Mouse (Mus musculus) MEL (cell line): ENCODE measurements around the gene Thrsp.

Source experiments
- BHLHE40 ChIP-seq: IDR thresholded peaks from 2 replicates; pipeline ENCODE4 v1.6.1; 2012; ENCODE audit warnings: low read depth, mild to moderate bottlenecking, inconsistent platforms, low read length, improper control_type of control experiment, borderline replicate concordance
- CHD1 ChIP-seq: IDR thresholded peaks from 2 replicates; pipeline ENCODE4 v1.6.1; 2012; ENCODE audit warnings: low read depth, mild to moderate bottlenecking, inconsistent platforms, low read length, improper control_type of control experiment
- CTCF ChIP-seq, 3 experiments: IDR thresholded peaks in 2 of 3; conservative IDR thresholded peaks in 1 of 3; 2 replicates each; pipeline ENCODE4 v1.5.1; 2011 to 2012; ENCODE audit warnings: low read length in 3 of 3, low read depth in 2 of 3, mild to moderate bottlenecking in 2 of 3, improper control_type of control experiment in 1 of 3, inconsistent platforms in 1 of 3, mixed read lengths in 1 of 3, moderate library complexity in 1 of 3; ENCODE audit not compliant: control insufficient read depth in 1 of 3, insufficient read depth in 1 of 3, poor library complexity in 1 of 3, severe bottlenecking in 1 of 3
- E2F4 ChIP-seq: IDR thresholded peaks from 2 replicates; pipeline ENCODE4 v1.6.1; 2011; ENCODE audit warnings: low read depth, low read length, improper control_type of control experiment, borderline replicate concordance
- EP300 ChIP-seq, 2 experiments: IDR thresholded peaks; 2 replicates each; pipeline ENCODE4 v1.6.1; 2011; ENCODE audit warnings: improper control_type of control experiment in 2 of 2, low read length in 2 of 2, low read depth in 1 of 2, mild to moderate bottlenecking in 1 of 2
- GABPA ChIP-seq: IDR thresholded peaks from 2 replicates; pipeline ENCODE4 v1.6.1; 2012; ENCODE audit warnings: low read depth, mild to moderate bottlenecking, inconsistent platforms, low read length, improper control_type of control experiment, moderate library complexity
- GATA1 ChIP-seq: IDR thresholded peaks from 2 replicates; pipeline ENCODE4 v1.6.1; 2011; ENCODE audit warnings: low read depth, low read length, improper control_type of control experiment
- HCFC1 ChIP-seq: IDR thresholded peaks from 2 replicates; pipeline ENCODE4 v1.6.1; 2012; ENCODE audit warnings: low read depth, mild to moderate bottlenecking, inconsistent platforms, low read length, improper control_type of control experiment, moderate library complexity
- JUND ChIP-seq: IDR thresholded peaks from 2 replicates; pipeline ENCODE4 v1.6.1; 2011; ENCODE audit warnings: low read depth, mild to moderate bottlenecking, improper control_type of control experiment, low read length
- TAL1 ChIP-seq: IDR thresholded peaks from 2 replicates; pipeline ENCODE4 v1.6.1; 2012; ENCODE audit warnings: mild to moderate bottlenecking, inconsistent platforms, low read length, moderate library complexity, mixed read lengths
- USF1 ChIP-seq: IDR thresholded peaks from 2 replicates; pipeline ENCODE4 v1.6.1; 2014; ENCODE audit warnings: low read depth, mild to moderate bottlenecking, inconsistent platforms, low read length, improper control_type of control experiment, moderate library complexity
- USF2 ChIP-seq, 2 experiments: IDR thresholded peaks; 2 replicates each; pipeline ENCODE4 v1.6.1; 2011 to 2012; ENCODE audit warnings: improper control_type of control experiment in 2 of 2, low read length in 2 of 2, borderline replicate concordance in 1 of 2, inconsistent platforms in 1 of 2, low read depth in 1 of 2, mild to moderate bottlenecking in 1 of 2; ENCODE audit not compliant: insufficient read depth in 1 of 2

GRCm38 (mm10) chr7:97416906-97417777 lies at the start of gene Thrsp:
- TF ChIP-seq CTCF (IDR thresholded peaks at IDR 0.05 in 2 of 3, conservative IDR thresholded peaks at IDR 0.05 in 1 of 3; ENCODE audit: control insufficient read depth in 1 of 3, insufficient read depth in 1 of 3, low read depth in 2 of 3, low read length in 3 of 3, poor library complexity in 1 of 3, severe bottlenecking in 1 of 3) (no peak), EP300 (IDR thresholded peaks at IDR 0.05; ENCODE audit: low read depth in 1 of 2, low read length in 2 of 2) (no peak), USF1 (no peak), GABPA (no peak), CHD1 (no peak), TAL1 (no peak), GATA1 (no peak), JUND (no peak), USF2 (IDR thresholded peaks at IDR 0.05; ENCODE audit: borderline replicate concordance in 1 of 2, insufficient read depth in 1 of 2, low read depth in 1 of 2, low read length in 2 of 2) (no peak), E2F4 (no peak), BHLHE40 (no peak), HCFC1 (no peak)
